In genomic region chr9:119352060-119352459, GRCm38 (mm10) we compare ENCODE assay signal across 8 mouse cellular contexts. TPM values are rescaled to one million over a fixed set of nuclear protein-coding genes. Genes with fewer than 3 reads are reported as not detected.
A peak's percentile ranks its signal among the peaks of the same experiment; 100 is the strongest.
DNase-seq lines count a peak whose midpoint lies in the region; ATAC-seq and TF ChIP-seq lines count a peak whose summit lies in the region.

No protein-coding gene starts in this region.

- H3K27ac ChIP-seq in embryonic facial prominence, embryonic 10.5 days (replicated peaks): no peak overlapping the region
- no peak overlapping the region for H3K27ac ChIP-seq in kidney, adult 2 months (ENCODE audit: insufficient read depth, low read depth, low read length)
- H3K27ac ChIP-seq in limb, embryonic 14.5 days (replicated peaks; ENCODE audit: low read depth, low read length): no peak overlapping the region
- H3K27ac ChIP-seq in midbrain, embryonic 16.5 days (ENCODE audit: low read length): no peak overlapping the region

- no peak for TF ChIP-seq POLR2A in kidney, adult 2 months (IDR thresholded peaks at IDR 0.05; ENCODE audit: low read depth, low read length)
- no peak for TF ChIP-seq POLR2A in limb, embryonic 14.5 days (IDR thresholded peaks at IDR 0.05; ENCODE audit: borderline replicate concordance, extremely low read depth, insufficient read depth, insufficient read length)

- DNase-seq in A20 (ENCODE audit: low read depth, low spot score): peak; percentile 70
- DNase-seq in adrenal gland, postnatal 14 days: peak; percentile 93
- peak; percentile 85 for DNase-seq in embryonic facial prominence, embryonic 10.5 days (ENCODE audit: low spot score)
- peak; percentile 64 for DNase-seq in heart, adult 8-10 months (ENCODE audit: low spot score)
- DNase-seq in kidney, adult 2 months: peak; percentile 84
- DNase-seq in limb, embryonic 14.5 days (ENCODE audit: low spot score): peak; percentile 53
- DNase-seq in spleen, postnatal 36 days (ENCODE audit: low spot score in 2 of 2): peak; percentile 53 to 58

- H3K9ac ChIP-seq in limb, embryonic 14.5 days (ENCODE audit: low read depth, low read length, severe bottlenecking): no peak overlapping the region
- H3K9ac ChIP-seq in midbrain, embryonic 16.5 days (ENCODE audit: low read depth, low read length): no peak overlapping the region

- no peak overlapping the region for H3K4me3 ChIP-seq in embryonic facial prominence, embryonic 10.5 days
- no peak overlapping the region for H3K4me3 ChIP-seq in kidney, adult 2 months (ENCODE audit: insufficient read depth, low read depth, low read length)
- no peak overlapping the region for H3K4me3 ChIP-seq in limb, embryonic 14.5 days (replicated peaks; ENCODE audit: low read length)
- no peak overlapping the region for H3K4me3 ChIP-seq in midbrain, embryonic 16.5 days (ENCODE audit: low read depth, low read length)

- 17% methylated on average over 4 of the region's 4 CpGs for WGBS in embryonic facial prominence, embryonic 10.5 days
- WGBS in kidney, adult 2 months: 24% methylated on average over 4 of the region's 4 CpGs
- WGBS in limb, embryonic 14.5 days: 33% methylated on average over 4 of the region's 4 CpGs
- 14% methylated on average over 4 of the region's 4 CpGs for WGBS in midbrain, embryonic 16.5 days

- no peaks in the 10 kb centered on the region for H3K27me3 ChIP-seq in embryonic facial prominence, embryonic 10.5 days (replicated peaks; ENCODE audit: low read depth, poor library complexity, severe bottlenecking)
- no peaks in the 10 kb centered on the region for H3K27me3 ChIP-seq in kidney, adult 2 months (replicated peaks; ENCODE audit: control insufficient read depth, insufficient read depth, low read length)
- no peaks in the 10 kb centered on the region for H3K27me3 ChIP-seq in limb, embryonic 14.5 days (ENCODE audit: control insufficient read depth, insufficient read depth, low read length)
- H3K27me3 ChIP-seq in midbrain, embryonic 16.5 days (ENCODE audit: control insufficient read depth, insufficient read depth, low read depth, low read length): no peaks in the 10 kb centered on the region

- peak; percentile 69; the same call in 1 of the 2 replicates for ATAC-seq in limb, embryonic 14.5 days (ENCODE audit: low FRiP score, low read depth)
- 0 out of 2 replicates have a peak, but pooled peaks have one; percentile 59 for ATAC-seq in midbrain, embryonic 16.5 days

- no peak overlapping the region for H3K4me2 ChIP-seq in limb, embryonic 14.5 days (replicated peaks; ENCODE audit: low read depth, low read length, severe bottlenecking)
- no peak overlapping the region for H3K4me2 ChIP-seq in midbrain, embryonic 16.5 days (ENCODE audit: low read length)

- peaks cover 5% of the 10 kb centered on the region; the same call in 1 of the 2 replicates for H3K4me1 ChIP-seq in embryonic facial prominence, embryonic 10.5 days
- peaks cover 13% of the 10 kb centered on the region; the same call in 1 of the 2 replicates for H3K4me1 ChIP-seq in kidney, adult 2 months (ENCODE audit: control insufficient read depth, insufficient read depth, low read length)
- H3K4me1 ChIP-seq in limb, embryonic 14.5 days (ENCODE audit: control insufficient read depth, insufficient read depth, low read length): no peaks in the 10 kb centered on the region
- H3K4me1 ChIP-seq in midbrain, embryonic 16.5 days (ENCODE audit: control insufficient read depth, insufficient read depth, low read length): no peaks in the 10 kb centered on the region

- peak; percentile 89; the same call in 1 of the 2 replicates for TF ChIP-seq CTCF in kidney, adult 2 months (conservative IDR thresholded peaks at IDR 0.05; ENCODE audit: insufficient read depth, insufficient read length, low read depth, low read length)

- no peaks in the 10 kb centered on the region for H3K9me3 ChIP-seq in embryonic facial prominence, embryonic 10.5 days
- no peaks in the 10 kb centered on the region for H3K9me3 ChIP-seq in limb, embryonic 14.5 days (ENCODE audit: control insufficient read depth, low read length)
- no peaks in the 10 kb centered on the region for H3K9me3 ChIP-seq in midbrain, embryonic 16.5 days (replicated peaks; ENCODE audit: control insufficient read depth, low read length, poor library complexity, severe bottlenecking)

- peaks cover 43% of the 10 kb centered on the region for H3K36me3 ChIP-seq in embryonic facial prominence, embryonic 10.5 days (replicated peaks)
- no peaks in the 10 kb centered on the region for H3K36me3 ChIP-seq in kidney, adult 2 months (ENCODE audit: control insufficient read depth, insufficient read depth, low read length)
- H3K36me3 ChIP-seq in limb, embryonic 14.5 days (ENCODE audit: control insufficient read depth, insufficient read depth, low read length): peaks cover 35% of the 10 kb centered on the region
- peaks cover 19% of the 10 kb centered on the region for H3K36me3 ChIP-seq in midbrain, embryonic 16.5 days (ENCODE audit: control insufficient read depth, insufficient read depth, low read length)

RNA-seq across cellular contexts. Expression of gene Xylb, which starts 5.1 kb away (rescaled TPM):
- 2.0 and 10.6 TPM in 2 replicates for total RNA-seq in adrenal gland, postnatal 14 days (2021)
- 9.3 and 9.8 TPM in 2 replicates for polyA plus RNA-seq in embryonic facial prominence, embryonic 10.5 days (2016; fragmentation: Nextera tagmentation; extraction: Ambion mirVana)
- under 1 TPM; 0.25 to 0.41 (median 0.39) TPM for total RNA-seq in heart, adult 8-10 months (2022)
- 449 and 451 TPM in 2 replicates for polyA plus RNA-seq in kidney, adult 2 months (2012; rRNA removed)
- 8.9 and 11.1 TPM in 2 replicates for polyA plus RNA-seq in limb, embryonic 14.5 days (2012; rRNA removed)
- polyA plus RNA-seq in limb, embryonic 14.5 days (2014; fragmentation: Nextera tagmentation; extraction: Ambion mirVana): 5.2 and 5.5 TPM in 2 replicates
- 2.7 and 4.3 TPM in 2 replicates for polyA plus RNA-seq in midbrain, embryonic 16.5 days (2015; fragmentation: Nextera tagmentation; extraction: Ambion mirVana)

RNA-seq across cellular contexts. Expression of gene Myd88, which starts 10.8 kb away (rescaled TPM):
- total RNA-seq in adrenal gland, postnatal 14 days (2021): 26.2 and 27.3 TPM in 2 replicates
- 8.3 and 9.9 TPM in 2 replicates for polyA plus RNA-seq in embryonic facial prominence, embryonic 10.5 days (2016; fragmentation: Nextera tagmentation; extraction: Ambion mirVana)
- total RNA-seq in heart, adult 8-10 months (2022): 10 to 100 TPM; 10.7 to 12.5 (median 11.4) TPM
- 16.4 and 17.4 TPM in 2 replicates for polyA plus RNA-seq in kidney, adult 2 months (2012; rRNA removed)
- polyA plus RNA-seq in limb, embryonic 14.5 days (2012; rRNA removed): 10.9 and 11.5 TPM in 2 replicates
- 23.3 and 25.1 TPM in 2 replicates for polyA plus RNA-seq in limb, embryonic 14.5 days (2014; fragmentation: Nextera tagmentation; extraction: Ambion mirVana)
- 5.2 and 5.8 TPM in 2 replicates for polyA plus RNA-seq in midbrain, embryonic 16.5 days (2015; fragmentation: Nextera tagmentation; extraction: Ambion mirVana)

RNA-seq across cellular contexts. Expression of gene Acaa1a, which starts 12.6 kb away (rescaled TPM):
- 106 and 108 TPM in 2 replicates for total RNA-seq in adrenal gland, postnatal 14 days (2021)
- polyA plus RNA-seq in embryonic facial prominence, embryonic 10.5 days (2016; fragmentation: Nextera tagmentation; extraction: Ambion mirVana): 75.2 and 76.8 TPM in 2 replicates
- total RNA-seq in heart, adult 8-10 months (2022): 10 to 100 TPM; 75.1 to 88.4 (median 78.0) TPM
- polyA plus RNA-seq in kidney, adult 2 months (2012; rRNA removed): 229 and 272 TPM in 2 replicates
- 120 and 140 TPM in 2 replicates for polyA plus RNA-seq in limb, embryonic 14.5 days (2012; rRNA removed)
- 87.4 and 92.7 TPM in 2 replicates for polyA plus RNA-seq in limb, embryonic 14.5 days (2014; fragmentation: Nextera tagmentation; extraction: Ambion mirVana)
- polyA plus RNA-seq in midbrain, embryonic 16.5 days (2015; fragmentation: Nextera tagmentation; extraction: Ambion mirVana): 113 and 116 TPM in 2 replicates

RNA-seq across cellular contexts. Expression of gene Slc22a14, which starts 13.3 kb away (rescaled TPM):
- total RNA-seq in adrenal gland, postnatal 14 days (2021): 0.19 TPM in 1 of 2 replicates, not detected in the other
- polyA plus RNA-seq in embryonic facial prominence, embryonic 10.5 days (2016; fragmentation: Nextera tagmentation; extraction: Ambion mirVana): not detected in 2 replicates
- total RNA-seq in heart, adult 8-10 months (2022): under 1 TPM in 2 of 4 experiments, not detected in 2; 0.31 to 0.47 TPM
- polyA plus RNA-seq in kidney, adult 2 months (2012; rRNA removed): 1.7 and 2.1 TPM in 2 replicates
- polyA plus RNA-seq in limb, embryonic 14.5 days (2012; rRNA removed): 0.12 and 0.19 TPM in 2 replicates
- 0.17 and 0.25 TPM in 2 replicates for polyA plus RNA-seq in limb, embryonic 14.5 days (2014; fragmentation: Nextera tagmentation; extraction: Ambion mirVana)
- polyA plus RNA-seq in midbrain, embryonic 16.5 days (2015; fragmentation: Nextera tagmentation; extraction: Ambion mirVana): 0.11 TPM in 1 of 2 replicates, not detected in the other

RNA-seq across cellular contexts. Expression of gene Oxsr1, which starts 29.8 kb away (rescaled TPM):
- 33.8 and 36.5 TPM in 2 replicates for total RNA-seq in adrenal gland, postnatal 14 days (2021)
- polyA plus RNA-seq in embryonic facial prominence, embryonic 10.5 days (2016; fragmentation: Nextera tagmentation; extraction: Ambion mirVana): 12.1 and 12.3 TPM in 2 replicates
- total RNA-seq in heart, adult 8-10 months (2022): 10 to 100 TPM; 52.5 to 63.2 (median 55.3) TPM
- polyA plus RNA-seq in kidney, adult 2 months (2012; rRNA removed): 16.2 and 16.3 TPM in 2 replicates
- polyA plus RNA-seq in limb, embryonic 14.5 days (2012; rRNA removed): 35.4 and 39.4 TPM in 2 replicates
- 15.6 and 16.0 TPM in 2 replicates for polyA plus RNA-seq in limb, embryonic 14.5 days (2014; fragmentation: Nextera tagmentation; extraction: Ambion mirVana)
- 13.0 and 14.6 TPM in 2 replicates for polyA plus RNA-seq in midbrain, embryonic 16.5 days (2015; fragmentation: Nextera tagmentation; extraction: Ambion mirVana)

Comparison
In these comparisons a context has a peak if more than half of its experiments do, and no peak if none do; other contexts are left out.
1. RNA of gene Xylb, which starts 5.1 kb away (polyA plus RNA-seq): 449 to 451 TPM in kidney, adult 2 months; 9.3 to 9.8 TPM in embryonic facial prominence, embryonic 10.5 days, 5.2 to 11.1 TPM in limb, embryonic 14.5 days and 2.7 to 4.3 TPM in midbrain, embryonic 16.5 days; every median in the first group is over 10 times any median in the second.
2. Peak in every context shown above with its lines, with median percentiles within 50 percentile points of each other: DNase-seq.